Mouse (Mus musculus) kidney, postnatal 36 days (tissue): ENCODE measurements around the gene N4bp2.

Experiments
- DNase-seq, 2 experiments: peaks; one replicate each; pipeline ENCODE4 v3.0.0; 2021 to 2022; ENCODE audit warnings: mixed read lengths in 2 of 2

The N4bp2 gene

GRCm38 (mm10) chr5:65864946-65865345 lies 101.6 kb downstream of the N4bp2 start:
- no peak for DNase-seq

- DNase-seq, result no peak
Measured at GRCm38 (mm10) chr5:65866591-65866990, 103.3 kb downstream of the N4bp2 start.

GRCm38 (mm10) chr5:65867380-65868116 lies 104.2 kb downstream of the N4bp2 start:
- no peak for DNase-seq

- DNase-seq, result no peak
Measured at GRCm38 (mm10) chr5:65868419-65868818, 105.1 kb downstream of the N4bp2 start.

- no peak for DNase-seq
Measured at GRCm38 (mm10) chr5:65869660-65870059, 106.3 kb downstream of the N4bp2 start.

- DNase-seq, result no peak
Measured at GRCm38 (mm10) chr5:65871276-65871875, 108.1 kb downstream of the N4bp2 start.

GRCm38 (mm10) chr5:65873212-65873611 lies 109.9 kb downstream of the N4bp2 start:
- no peak for DNase-seq

- no peak for DNase-seq
Measured at GRCm38 (mm10) chr5:65875269-65875668, 111.9 kb downstream of the N4bp2 start.

GRCm38 (mm10) chr5:65878367-65878766 lies 115.0 kb downstream of the N4bp2 start:
- DNase-seq, result no peak
